Mouse (Mus musculus) heart, postnatal 10 days (tissue): Measurements from ENCODE around the gene Ccnf. TPM values are rescaled to one million over a fixed set of nuclear protein-coding genes. Genes with fewer than 3 reads are reported as not detected.

Experiments used
- DNase-seq, 2 experiments: peaks; one replicate each; pipeline ENCODE4 v3.0.0; 2021
- intact Hi-C: fragments of 180-260 bp; cut with DNase I; formaldehyde crosslinking; loops from one replicate; pipeline ENCODE4 v1.15.1; 2025
- total RNA-seq, 2 experiments: library from RNA; stranded (reverse); gene quantifications; 2 replicates each; pipeline ENCODE4 v1.2.3; 2021

Gene Ccnf
- 1 to 10 TPM; 6.9 to 7.7 TPM for total RNA-seq

DNA sequence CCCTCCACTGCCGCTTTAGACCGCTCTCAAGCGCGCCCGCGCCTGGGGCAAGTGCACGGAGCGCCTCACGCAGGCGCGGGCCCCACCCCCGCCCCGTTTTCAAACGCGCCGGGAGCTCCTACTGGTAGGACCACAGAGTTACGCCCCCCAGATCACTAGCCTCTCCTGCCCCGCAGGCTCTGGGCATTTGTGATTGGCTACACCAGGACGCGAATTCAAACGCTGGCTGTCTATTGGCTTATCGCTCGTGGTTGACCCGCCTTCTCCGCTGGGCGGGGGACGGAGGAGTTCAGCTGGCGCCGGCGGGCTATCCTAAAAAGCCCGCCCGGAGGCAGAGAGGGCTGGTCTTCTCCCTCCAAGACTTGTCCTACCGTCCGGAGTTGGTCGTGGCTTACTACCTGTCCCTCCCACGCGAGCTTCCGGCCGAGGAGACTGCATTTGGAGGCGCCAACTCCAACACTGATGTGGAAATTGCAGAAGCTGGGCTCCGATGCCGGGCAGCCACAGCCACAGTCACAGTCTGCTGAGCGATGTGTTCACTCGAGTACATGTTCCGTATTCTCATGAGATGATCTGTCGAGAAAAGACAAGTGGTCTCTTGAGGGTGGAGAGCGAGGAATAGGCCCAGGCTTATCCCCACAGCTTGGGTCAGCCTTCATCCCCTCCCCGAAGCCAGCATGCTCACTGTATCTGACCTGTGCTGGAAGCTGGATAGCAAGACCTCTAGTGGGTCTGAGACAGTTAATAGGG, at the start of gene Ccnf:
TSS of gene Ccnf (minus strand) at position 165 of the 750 bp plus-strand sequence.
- DNase-seq = peak; percentile 98
- intact Hi-C loops = loop anchor here (5.0 kb wide), 2 partner anchors 79 to 96 kb away; no protein-coding TSS in a partner anchor

- DNase-seq = no peak
- intact Hi-C loops = no loop called here
Measured at GRCm38 (mm10) chr17:24300651-24301050, 49.4 kb upstream of the Ccnf start.

DNA sequence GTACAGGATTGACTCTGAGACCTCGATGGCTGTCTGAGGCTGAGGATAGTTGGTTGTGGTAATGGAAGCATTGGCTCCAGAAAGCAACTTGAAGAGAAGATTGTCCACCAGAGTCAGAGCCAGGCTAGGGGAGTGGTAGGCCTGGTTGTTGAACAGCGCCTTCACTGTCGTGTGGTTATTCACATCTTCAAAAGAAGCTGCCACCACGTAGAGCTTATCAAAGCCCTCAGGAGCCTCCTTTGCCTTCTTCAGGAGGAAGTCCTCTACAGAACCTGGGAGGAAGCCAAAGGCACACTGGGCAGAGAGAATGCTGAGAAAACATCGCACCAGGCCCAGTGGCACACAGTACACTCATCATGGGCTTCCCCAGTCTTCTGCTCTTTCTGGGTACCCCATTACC, 38.1 kb upstream of the Ccnf start:
- no peak for DNase-seq
- intact Hi-C loops = no loop called here

DNA sequence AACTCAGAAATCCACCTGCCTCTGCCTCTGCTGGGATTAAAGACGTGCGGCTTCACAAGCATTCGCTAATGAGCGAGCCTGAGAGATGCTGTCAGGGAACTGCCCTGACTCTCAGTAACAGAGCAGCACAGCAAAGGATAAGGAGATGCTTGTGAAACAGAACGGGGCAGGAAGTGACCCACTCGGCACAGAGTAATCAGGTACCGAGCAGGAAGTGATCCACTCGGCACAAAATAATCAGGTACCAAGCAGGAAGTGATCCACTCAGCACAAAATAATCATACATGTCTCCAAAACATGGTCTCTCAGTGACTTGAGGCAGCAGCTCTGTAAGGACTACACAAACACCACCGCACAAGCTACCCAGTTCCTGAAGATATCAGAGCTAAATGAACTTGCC, 37.2 kb upstream of the Ccnf start:
- intact Hi-C loops = no loop called here
- no peak for DNase-seq

- no peak for DNase-seq
- intact Hi-C loops = no loop called here
Measured at GRCm38 (mm10) chr17:24285680-24286079, 34.4 kb upstream of the Ccnf start.

- no peak for DNase-seq
- intact Hi-C loops = no loop called here
Measured at GRCm38 (mm10) chr17:24283266-24283818, 32.1 kb upstream of the Ccnf start.

- no peak for DNase-seq
Measured at GRCm38 (mm10) chr17:24282637-24283036, 31.4 kb upstream of the Ccnf start.

DNA sequence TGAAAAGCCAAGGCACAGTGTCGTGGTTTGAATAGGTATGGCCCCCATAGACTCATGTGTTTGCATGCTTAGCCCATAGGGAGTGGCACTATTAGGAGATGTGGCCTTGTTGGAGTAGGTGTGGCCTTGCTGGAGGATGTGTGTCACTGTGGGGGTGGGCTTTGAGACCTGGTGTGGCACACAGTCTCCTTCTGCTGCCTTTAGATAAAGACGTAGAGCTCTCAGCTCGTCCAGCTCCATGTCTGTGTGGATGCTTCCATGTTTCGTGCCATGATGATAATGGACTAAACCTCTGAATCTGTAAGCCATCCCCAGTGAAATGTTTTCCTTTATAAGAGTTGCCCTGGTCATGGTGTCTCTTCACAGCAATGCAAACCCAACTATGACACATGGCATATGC, 28.6 kb upstream of the Ccnf start:
- intact Hi-C loops = no loop called here
- DNase-seq = no peak

More at GRCm38 (mm10) chr17:24282637-24283036, 31.4 kb upstream of the Ccnf start:
- intact Hi-C loops = no loop called here

DNA sequence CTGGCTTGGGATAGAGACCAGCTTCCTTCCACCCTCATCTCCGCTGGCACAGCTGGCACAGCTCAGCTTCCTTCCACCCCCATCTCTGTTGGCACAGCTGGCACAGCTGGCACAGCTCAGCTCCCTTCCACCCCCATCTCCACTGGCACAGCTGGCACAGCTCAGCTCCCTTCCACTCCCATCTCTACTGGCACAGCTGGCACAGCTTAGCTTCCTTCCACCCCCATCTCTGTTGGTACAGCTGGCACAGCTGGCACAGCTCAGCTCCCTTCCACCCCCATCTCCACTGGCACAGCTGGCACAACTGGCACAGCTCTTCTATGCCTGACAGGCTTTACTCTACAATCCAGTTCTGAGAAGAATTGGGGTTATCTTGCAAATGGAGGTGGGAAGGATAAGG, 15.8 kb upstream of the Ccnf start:
- DNase-seq = no peak
- intact Hi-C loops = no loop called here

GRCm38 (mm10) chr17:24264766-24265165, 13.5 kb upstream of the Ccnf start:
- DNase-seq = no peak
- intact Hi-C loops = no loop called here

DNA sequence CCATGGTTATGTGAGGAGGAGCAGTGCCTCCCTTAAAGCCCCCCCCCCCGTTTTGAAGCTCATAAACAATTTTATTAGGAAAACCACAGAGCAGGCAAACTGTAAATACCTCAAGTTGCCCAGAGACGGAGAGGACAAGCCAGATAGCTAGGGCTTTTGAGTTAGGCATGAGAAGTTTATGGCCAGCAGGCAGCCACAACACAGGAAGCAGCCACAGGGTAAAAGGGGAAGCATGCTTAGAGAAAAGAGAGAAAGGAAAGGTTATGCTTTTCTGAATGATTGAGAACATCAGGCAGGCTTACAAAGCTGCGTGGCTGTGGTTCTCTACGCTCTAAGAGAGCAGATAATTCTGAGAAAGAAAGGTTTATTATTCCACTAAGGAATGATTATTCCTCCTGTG, 9.2 kb upstream of the Ccnf start:
- no peak for DNase-seq
- intact Hi-C loops = no loop called here

- intact Hi-C loops = no loop called here
- DNase-seq = no peak
Measured at GRCm38 (mm10) chr17:24259702-24260101, 8.4 kb upstream of the Ccnf start.

GRCm38 (mm10) chr17:24258981-24259380, 7.7 kb upstream of the Ccnf start:
- intact Hi-C loops = no loop called here
- no peak for DNase-seq

GRCm38 (mm10) chr17:24252329-24252728, 1.0 kb upstream of the Ccnf start:
- no peak for DNase-seq
- intact Hi-C loops = loop anchor here (5.0 kb wide), 2 partner anchors 80 to 95 kb away; no protein-coding TSS in a partner anchor

DNA sequence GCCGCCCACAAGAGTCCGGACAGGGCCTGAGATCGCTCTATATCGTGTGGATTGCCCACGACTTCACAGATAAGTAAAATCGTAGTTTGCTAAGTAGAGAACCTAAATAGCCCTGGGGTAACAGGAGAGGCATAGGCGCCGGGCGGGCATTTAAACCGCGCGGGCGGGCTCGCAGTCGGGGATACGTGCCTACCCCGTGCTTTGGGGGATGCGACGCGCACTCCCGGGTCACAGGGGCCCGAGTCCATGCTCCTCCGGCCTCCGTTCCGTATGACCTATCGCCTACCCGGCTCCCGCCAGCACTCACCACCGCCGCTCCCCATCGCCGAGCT, 330 bp downstream of the Ccnf start:
- no peak for DNase-seq
- intact Hi-C loops = loop anchor here (5.0 kb wide), 2 partner anchors 79 to 96 kb away; no protein-coding TSS in a partner anchor

DNA sequence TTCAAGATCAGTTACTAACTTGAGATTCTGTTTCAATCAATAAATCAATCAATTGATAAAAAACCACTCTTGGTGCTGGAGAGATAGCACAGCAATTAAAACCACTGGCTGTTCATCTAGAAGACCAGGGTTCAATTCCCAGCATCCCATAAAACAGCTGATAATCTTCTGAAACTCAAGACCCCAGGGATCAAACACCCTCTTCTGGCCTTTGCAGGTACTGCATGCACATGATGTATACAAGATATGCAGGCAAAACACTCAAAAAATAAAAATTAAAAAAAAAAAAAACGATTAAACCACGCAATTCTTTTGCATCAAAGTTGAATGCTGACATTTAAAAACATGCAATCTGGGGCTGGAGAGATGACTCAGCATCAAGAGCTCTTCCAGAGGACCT, 2.6 kb downstream of the Ccnf start:
- DNase-seq = peak in 1 of 2 experiments; percentile 14
- intact Hi-C loops = no loop called here

GRCm38 (mm10) chr17:24244061-24244460, 7.2 kb downstream of the Ccnf start:
- no peak for DNase-seq
- intact Hi-C loops = no loop called here

DNA sequence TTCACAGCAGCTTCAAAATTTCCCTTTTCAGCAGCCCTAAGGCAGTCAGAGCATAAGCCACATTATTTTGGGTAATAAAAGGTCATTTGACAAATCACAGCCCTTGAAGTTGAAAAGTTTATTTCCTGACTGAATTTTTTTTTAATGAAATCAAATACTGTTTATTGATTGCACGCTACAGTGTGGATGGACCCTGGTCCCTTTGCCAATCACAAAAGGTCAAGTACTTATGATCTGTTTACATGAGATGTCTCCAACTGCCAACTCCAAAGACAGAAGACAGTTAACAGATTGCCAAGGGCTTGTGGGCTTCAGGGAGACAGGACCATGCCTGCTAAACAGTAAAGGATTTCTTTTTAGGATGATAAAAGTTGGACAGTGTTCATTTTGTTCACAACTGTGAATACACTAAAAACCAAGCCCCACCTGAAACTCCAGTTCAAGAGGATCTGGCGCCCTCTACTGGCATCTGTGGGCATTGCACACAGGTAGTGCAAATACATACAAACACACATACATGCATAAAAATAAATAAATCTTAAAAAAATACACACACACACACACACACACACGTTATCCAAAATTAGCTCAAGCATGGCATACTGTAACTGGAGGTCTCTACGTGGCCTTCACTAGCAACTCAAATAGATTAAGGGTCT, 7.8 kb downstream of the Ccnf start:
- intact Hi-C loops = no loop called here
- peak in 1 of 2 experiments; percentile 42 for DNase-seq

- DNase-seq = peak; percentile 69 to 78
- intact Hi-C loops = loop anchor here (5.0 kb wide), 1 partner anchor 150 kb away; no protein-coding TSS in a partner anchor
Measured at GRCm38 (mm10) chr17:24236921-24237320, 14.4 kb downstream of the Ccnf start.

- intact Hi-C loops = loop anchor here (5.0 kb wide), 1 partner anchor 151 kb away; no protein-coding TSS in a partner anchor
- no peak for DNase-seq
Measured at GRCm38 (mm10) chr17:24236479-24236878, 14.8 kb downstream of the Ccnf start.

DNA sequence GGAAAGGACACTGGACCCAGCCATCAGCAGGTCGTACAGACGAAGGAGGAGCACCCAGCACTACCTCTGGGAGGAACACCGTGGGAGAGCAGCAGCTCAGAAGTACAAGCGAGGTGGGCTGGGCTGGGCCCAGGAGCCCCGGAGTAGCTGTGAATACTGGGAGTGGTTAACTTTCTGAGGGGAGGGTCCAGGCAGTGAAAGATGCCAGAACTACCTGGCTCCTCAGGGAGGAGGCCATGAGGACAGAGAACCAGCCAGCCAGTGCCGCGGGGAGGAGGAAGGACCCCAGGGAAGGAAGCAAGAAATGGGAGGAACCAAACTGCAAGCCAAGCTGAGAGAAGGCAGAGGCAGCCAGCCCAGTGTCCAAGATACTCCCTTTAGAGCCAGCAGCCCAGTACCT, 23.3 kb downstream of the Ccnf start:
- intact Hi-C loops = no loop called here

DNA sequence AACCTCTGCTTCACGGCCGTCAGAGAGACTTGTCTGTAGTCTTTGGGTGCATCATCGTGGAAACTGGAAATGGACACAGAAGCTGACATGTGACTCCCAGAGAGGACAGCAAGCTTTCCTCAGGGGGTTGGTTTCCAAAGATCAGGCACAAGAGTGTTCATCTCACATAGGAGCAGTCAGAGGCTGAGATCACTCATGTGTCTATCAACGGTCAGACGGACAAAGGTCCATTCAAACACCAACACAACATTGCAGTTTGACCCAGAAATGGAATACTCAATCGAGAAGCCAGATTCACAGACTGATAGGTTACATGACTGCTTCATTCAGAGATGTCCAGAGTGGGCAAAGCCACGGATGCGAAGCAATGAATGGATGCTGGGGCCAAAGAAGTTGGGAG, 24.6 kb downstream of the Ccnf start:
- intact Hi-C loops = no loop called here
- DNase-seq = no peak

More for the DNA sequence above, 23.3 kb downstream of the Ccnf start:
- DNase-seq = no peak
